Mouse (Mus musculus): Measurements from ENCODE around the gene Igdcc4. TPM values are rescaled to one million over a fixed set of nuclear protein-coding genes. Genes with fewer than 3 reads are reported as not detected.

The Igdcc4 gene
- polyA plus RNA-seq, 1 experiment, result 15.5 TPM

DNA sequence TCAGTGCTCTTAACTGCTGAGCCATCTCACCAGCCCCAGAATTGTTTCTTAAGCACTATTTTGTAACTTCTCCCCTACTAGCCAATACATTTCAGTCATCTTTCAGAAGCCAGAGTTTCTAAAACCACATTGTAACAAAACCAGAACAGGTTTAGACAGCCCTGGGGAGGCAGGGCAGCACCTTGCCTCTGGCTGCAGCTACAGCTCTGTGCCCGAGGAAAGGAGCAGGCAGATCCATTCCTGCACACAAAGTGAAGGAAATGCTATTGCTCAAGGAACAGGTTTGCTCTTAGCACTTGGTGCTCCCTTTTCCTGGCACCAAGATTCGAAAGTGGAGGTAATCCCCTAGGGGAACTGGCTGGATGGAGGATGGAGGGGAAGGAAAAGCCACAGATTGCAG is 16.2 kb downstream of the Igdcc4 start:
- no peaks in the 10 kb centered on the region for H3K9me3 ChIP-seq (replicated peaks; ENCODE audit: control insufficient read depth, insufficient read depth, low read length, poor library complexity, severe bottlenecking)
- no peak overlapping the region for H3K27ac ChIP-seq (ENCODE audit: insufficient read depth, low read length)
- H3K27me3 ChIP-seq (ENCODE audit: control insufficient read depth, insufficient read depth, low read length, poor library complexity, severe bottlenecking), result no peaks in the 10 kb centered on the region
- TF ChIP-seq EP300 (IDR thresholded peaks at IDR 0.05; ENCODE audit: insufficient read depth, low read depth, low read length) (no peak), POLR2A (IDR thresholded peaks at IDR 0.05; ENCODE audit: insufficient read depth, low read length) (no peak), CTCF (IDR thresholded peaks at IDR 0.05; ENCODE audit: low read depth, low read length) (no peak)
- H3K4me1 ChIP-seq (ENCODE audit: control insufficient read depth, insufficient read depth, low read length), result no peaks in the 10 kb centered on the region
- H3K9ac ChIP-seq (ENCODE audit: low read depth, poor library complexity, severe bottlenecking), result no peak overlapping the region
- H3K36me3 ChIP-seq (ENCODE audit: control insufficient read depth, insufficient read depth, low read length, poor library complexity, severe bottlenecking), result no peaks in the 10 kb centered on the region
- H3K4me3 ChIP-seq (ENCODE audit: low read depth, low read length), result no peak overlapping the region

DNA sequence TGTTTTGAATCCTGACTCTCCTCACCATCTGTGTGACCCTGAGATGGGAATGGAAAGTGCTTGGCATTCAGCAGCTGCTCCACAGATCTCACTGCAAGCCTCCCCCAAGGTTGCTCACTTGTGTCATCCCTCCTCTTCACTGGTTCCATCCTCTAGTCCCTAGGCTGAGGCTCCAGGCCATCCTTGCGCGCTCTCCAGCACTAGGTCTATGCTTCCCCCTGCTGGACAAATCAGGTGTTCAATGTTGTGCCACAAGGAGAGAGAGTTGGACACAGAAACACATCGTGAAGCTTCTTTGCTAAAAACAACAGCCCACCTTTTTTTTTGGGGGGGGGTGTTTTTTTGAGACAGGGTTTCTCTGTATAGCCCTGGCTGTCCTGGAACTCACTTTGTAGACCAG is 19.6 kb downstream of the Igdcc4 start:
- Histone ChIP-seq H3K27me3 (ENCODE audit: control insufficient read depth, insufficient read depth, low read length, poor library complexity, severe bottlenecking) (no peaks in the 10 kb centered on the region), H3K36me3 (ENCODE audit: control insufficient read depth, insufficient read depth, low read length, poor library complexity, severe bottlenecking) (no peaks in the 10 kb centered on the region), H3K9ac (ENCODE audit: low read depth, poor library complexity, severe bottlenecking) (no peak overlapping the region), H3K4me3 (ENCODE audit: low read depth, low read length) (no peak overlapping the region), H3K9me3 (replicated peaks; ENCODE audit: control insufficient read depth, insufficient read depth, low read length, poor library complexity, severe bottlenecking) (no peaks in the 10 kb centered on the region), H3K4me1 (ENCODE audit: control insufficient read depth, insufficient read depth, low read length) (no peaks in the 10 kb centered on the region), H3K27ac (ENCODE audit: insufficient read depth, low read length) (no peak overlapping the region)
- TF ChIP-seq CTCF (IDR thresholded peaks at IDR 0.05; ENCODE audit: low read depth, low read length) (peak; percentile 95), EP300 (IDR thresholded peaks at IDR 0.05; ENCODE audit: insufficient read depth, low read depth, low read length) (no peak), POLR2A (IDR thresholded peaks at IDR 0.05; ENCODE audit: insufficient read depth, low read length) (no peak)

DNA sequence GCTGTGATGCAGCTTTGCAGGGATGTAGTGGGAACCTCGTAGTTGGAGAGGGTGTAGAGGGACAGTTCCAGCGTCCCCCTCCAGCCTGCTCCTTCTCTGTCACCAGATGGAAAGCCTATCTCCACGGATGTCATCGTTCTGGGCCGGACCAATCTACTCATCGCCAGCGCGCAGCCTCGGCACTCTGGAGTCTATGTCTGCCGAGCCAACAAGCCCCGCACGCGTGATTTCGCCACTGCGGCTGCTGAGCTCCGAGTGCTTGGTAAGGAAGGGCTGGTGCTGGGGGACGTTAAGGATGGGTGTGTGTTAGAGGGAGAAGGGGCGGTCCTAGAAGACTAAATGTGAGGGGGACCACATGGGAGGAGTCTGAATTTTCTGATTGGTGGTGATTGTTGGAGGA is 21.3 kb downstream of the Igdcc4 start:
- Histone ChIP-seq H3K9me3 (replicated peaks; ENCODE audit: control insufficient read depth, insufficient read depth, low read length, poor library complexity, severe bottlenecking) (no peaks in the 10 kb centered on the region), H3K9ac (ENCODE audit: low read depth, poor library complexity, severe bottlenecking) (no peak overlapping the region), H3K36me3 (ENCODE audit: control insufficient read depth, insufficient read depth, low read length, poor library complexity, severe bottlenecking) (no peaks in the 10 kb centered on the region), H3K4me3 (ENCODE audit: low read depth, low read length) (peak overlapping the region; percentile 25), H3K27ac (ENCODE audit: insufficient read depth, low read length) (no peak overlapping the region), H3K27me3 (ENCODE audit: control insufficient read depth, insufficient read depth, low read length, poor library complexity, severe bottlenecking) (no peaks in the 10 kb centered on the region), H3K4me1 (ENCODE audit: control insufficient read depth, insufficient read depth, low read length) (no peaks in the 10 kb centered on the region)
- TF ChIP-seq EP300 (IDR thresholded peaks at IDR 0.05; ENCODE audit: insufficient read depth, low read depth, low read length) (no peak), POLR2A (IDR thresholded peaks at IDR 0.05; ENCODE audit: insufficient read depth, low read length) (no peak), CTCF (IDR thresholded peaks at IDR 0.05; ENCODE audit: low read depth, low read length) (no peak)

DNA sequence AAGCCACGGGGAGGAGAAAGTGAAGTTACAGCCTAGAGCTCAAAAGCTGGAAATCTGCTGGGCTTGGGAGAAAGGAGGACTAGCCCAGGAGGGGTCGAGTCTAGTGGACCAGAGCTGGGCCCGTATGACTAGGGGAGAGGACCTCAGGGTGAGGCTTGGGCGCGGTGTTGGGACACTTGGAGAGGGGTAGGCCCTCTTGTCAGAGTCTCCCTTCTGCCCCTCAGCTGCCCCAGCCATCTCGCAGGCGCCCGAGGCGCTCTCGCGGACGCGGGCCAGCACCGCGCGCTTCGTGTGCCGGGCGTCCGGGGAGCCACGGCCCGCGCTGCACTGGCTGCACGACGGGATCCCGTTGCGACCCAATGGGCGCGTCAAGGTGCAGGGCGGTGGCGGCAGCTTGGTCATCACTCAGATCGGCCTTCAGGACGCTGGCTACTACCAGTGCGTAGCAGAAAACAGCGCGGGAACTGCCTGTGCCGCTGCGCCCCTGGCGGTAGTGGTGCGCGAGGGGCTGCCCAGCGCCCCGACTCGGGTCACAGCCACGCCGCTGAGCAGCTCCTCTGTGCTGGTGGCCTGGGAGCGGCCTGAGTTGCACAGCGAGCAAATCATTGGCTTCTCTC is 22.4 kb downstream of the Igdcc4 start:
- Histone ChIP-seq H3K4me3 (ENCODE audit: low read depth, low read length) (peak overlapping the region; percentile 37), H3K9ac (ENCODE audit: low read depth, poor library complexity, severe bottlenecking) (peak overlapping the region; percentile 30), H3K4me1 (ENCODE audit: control insufficient read depth, insufficient read depth, low read length) (no peaks in the 10 kb centered on the region), H3K27ac (ENCODE audit: insufficient read depth, low read length) (no peak overlapping the region), H3K9me3 (replicated peaks; ENCODE audit: control insufficient read depth, insufficient read depth, low read length, poor library complexity, severe bottlenecking) (no peaks in the 10 kb centered on the region), H3K36me3 (ENCODE audit: control insufficient read depth, insufficient read depth, low read length, poor library complexity, severe bottlenecking) (no peaks in the 10 kb centered on the region), H3K27me3 (ENCODE audit: control insufficient read depth, insufficient read depth, low read length, poor library complexity, severe bottlenecking) (no peaks in the 10 kb centered on the region)
- TF ChIP-seq POLR2A (IDR thresholded peaks at IDR 0.05; ENCODE audit: insufficient read depth, low read length) (no peak), CTCF (IDR thresholded peaks at IDR 0.05; ENCODE audit: low read depth, low read length) (peak; percentile 71)

DNA sequence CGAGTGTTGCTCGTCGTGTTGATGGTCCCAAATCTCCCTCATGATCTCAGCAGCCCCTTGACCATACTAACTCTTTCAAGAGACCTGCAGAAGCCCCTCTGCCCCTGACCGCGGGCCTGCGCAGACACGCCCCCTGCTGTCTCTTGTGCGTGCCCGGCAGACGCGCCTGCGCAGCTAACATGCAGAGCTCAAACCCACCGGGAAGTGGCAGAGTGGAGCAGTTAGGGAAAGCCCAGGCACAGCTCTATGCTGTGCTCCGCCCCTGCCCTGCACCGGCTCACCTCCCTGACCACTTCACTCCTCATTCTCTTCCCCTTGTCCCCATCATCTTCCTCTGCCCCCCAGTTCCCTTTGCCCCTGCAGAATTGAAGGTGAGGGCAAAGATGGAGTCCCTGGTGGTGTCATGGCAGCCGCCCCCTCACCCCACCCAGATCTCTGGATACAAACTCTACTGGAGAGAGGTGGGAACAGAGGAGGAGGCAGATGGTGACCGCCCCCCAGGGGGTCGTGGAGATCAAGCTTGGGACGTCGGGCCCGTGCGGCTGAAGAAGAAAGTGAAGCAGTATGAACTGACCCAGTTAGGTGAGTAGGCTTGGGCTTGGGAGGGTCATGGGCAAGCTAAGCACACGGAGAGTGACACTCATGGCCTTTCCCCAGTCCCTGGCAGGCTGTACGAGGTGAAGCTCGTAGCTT is 27.0 kb downstream of the Igdcc4 start:
- H3K9me3 ChIP-seq (replicated peaks; ENCODE audit: control insufficient read depth, insufficient read depth, low read length, poor library complexity, severe bottlenecking), result no peaks in the 10 kb centered on the region
- peak; percentile 80 for TF ChIP-seq CTCF (IDR thresholded peaks at IDR 0.05; ENCODE audit: low read depth, low read length)
- TF ChIP-seq POLR2A (IDR thresholded peaks at IDR 0.05; ENCODE audit: insufficient read depth, low read length), result no peak
- no peaks in the 10 kb centered on the region for H3K36me3 ChIP-seq (ENCODE audit: control insufficient read depth, insufficient read depth, low read length, poor library complexity, severe bottlenecking)
- peak overlapping the region; percentile 67 for H3K4me3 ChIP-seq (ENCODE audit: low read depth, low read length)
- no peaks in the 10 kb centered on the region for H3K4me1 ChIP-seq (ENCODE audit: control insufficient read depth, insufficient read depth, low read length)
- H3K9ac ChIP-seq (ENCODE audit: low read depth, poor library complexity, severe bottlenecking), result peak overlapping the region; percentile 63
- H3K27ac ChIP-seq (ENCODE audit: insufficient read depth, low read length), result no peak overlapping the region
- H3K27me3 ChIP-seq (ENCODE audit: control insufficient read depth, insufficient read depth, low read length, poor library complexity, severe bottlenecking), result no peaks in the 10 kb centered on the region

DNA sequence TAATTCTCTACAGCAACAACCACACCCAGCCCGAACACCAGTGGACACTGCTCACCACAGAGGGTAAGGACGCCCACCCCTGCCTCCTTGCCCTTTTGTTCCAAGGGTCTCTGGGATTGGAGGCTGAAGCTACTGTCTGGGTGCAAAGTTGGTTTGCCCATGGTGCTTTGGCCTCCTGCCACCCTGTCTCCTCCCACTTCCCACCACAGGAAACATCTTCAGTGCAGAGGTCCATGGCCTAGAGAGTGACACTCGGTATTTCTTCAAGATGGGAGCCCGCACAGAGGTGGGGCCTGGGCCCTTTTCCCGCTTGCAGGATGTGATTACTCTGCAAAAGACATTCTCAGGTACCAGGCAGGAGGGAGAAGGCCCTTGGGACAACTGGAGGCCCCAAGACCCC is 30.4 kb downstream of the Igdcc4 start:
- no peaks in the 10 kb centered on the region for H3K36me3 ChIP-seq (ENCODE audit: control insufficient read depth, insufficient read depth, low read length, poor library complexity, severe bottlenecking)
- H3K9ac ChIP-seq (ENCODE audit: low read depth, poor library complexity, severe bottlenecking), result no peak overlapping the region
- TF ChIP-seq POLR2A (IDR thresholded peaks at IDR 0.05; ENCODE audit: insufficient read depth, low read length) (no peak), CTCF (IDR thresholded peaks at IDR 0.05; ENCODE audit: low read depth, low read length) (no peak), EP300 (IDR thresholded peaks at IDR 0.05; ENCODE audit: insufficient read depth, low read depth, low read length) (no peak)
- no peak overlapping the region for H3K4me3 ChIP-seq (ENCODE audit: low read depth, low read length)
- no peaks in the 10 kb centered on the region for H3K9me3 ChIP-seq (replicated peaks; ENCODE audit: control insufficient read depth, insufficient read depth, low read length, poor library complexity, severe bottlenecking)
- H3K27ac ChIP-seq (ENCODE audit: insufficient read depth, low read length), result no peak overlapping the region
- H3K27me3 ChIP-seq (ENCODE audit: control insufficient read depth, insufficient read depth, low read length, poor library complexity, severe bottlenecking), result no peaks in the 10 kb centered on the region
- no peaks in the 10 kb centered on the region for H3K4me1 ChIP-seq (ENCODE audit: control insufficient read depth, insufficient read depth, low read length)
